ENCODE assay signal across 26 mouse cellular contexts in genomic region chr3:120083171-120083932, GRCm38 (mm10).
DNase-seq lines count a peak whose midpoint lies in the region; ATAC-seq lines count a peak whose summit lies in the region.
"Had no signal": no experiment of that assay in that cellular context is flagged by ENCODE, and none has a peak within 500 bp of the region (broad histone marks: within the 10 kb centered on the region; RNA-seq: fewer than 3 reads in every experiment).

No protein-coding gene starts in this region.

- no peak overlapping the region for H3K4me2 ChIP-seq in forebrain, embryonic 12.5 days
- H3K4me2 ChIP-seq in neural tube, embryonic 13.5 days = no peak overlapping the region
- H3K4me2 ChIP-seq: embryonic facial prominence, embryonic 12.5 days; embryonic facial prominence, embryonic 15.5 days; heart, embryonic 12.5 days; heart, embryonic 15.5 days; hindbrain, embryonic 13.5 days had no signal

- no peaks in the 10 kb centered on the region for H3K4me1 ChIP-seq in forebrain, embryonic 12.5 days
- H3K4me1 ChIP-seq in forebrain, embryonic 10.5 days = peaks cover 10% of the 10 kb centered on the region; the same call in 1 of the 2 replicates
- H3K4me1 ChIP-seq in neural tube, embryonic 13.5 days (replicated peaks) = peaks cover 3% of the 10 kb centered on the region; the same call in 1 of the 2 replicates
- H3K4me1 ChIP-seq: embryonic facial prominence, embryonic 12.5 days; embryonic facial prominence, embryonic 15.5 days; heart, embryonic 12.5 days; heart, embryonic 15.5 days; hindbrain, embryonic 10.5 days had no signal

- H3K4me3 ChIP-seq in forebrain, embryonic 12.5 days (replicated peaks) = no peak overlapping the region
- no peak overlapping the region for H3K4me3 ChIP-seq in forebrain, embryonic 10.5 days
- no peak overlapping the region for H3K4me3 ChIP-seq in neural tube, embryonic 13.5 days
- H3K4me3 ChIP-seq: embryonic facial prominence, embryonic 12.5 days; embryonic facial prominence, embryonic 15.5 days; heart, embryonic 12.5 days; heart, embryonic 15.5 days; hindbrain, embryonic 10.5 days; hindbrain, embryonic 13.5 days had no signal

- WGBS in forebrain, embryonic 12.5 days = 69% methylated on average over 7 of the region's 7 CpGs
- 81% methylated on average over 7 of the region's 7 CpGs for WGBS in forebrain, embryonic 10.5 days
- WGBS in neural tube, embryonic 13.5 days = 80% methylated on average over 7 of the region's 7 CpGs

- no peaks in the 10 kb centered on the region for H3K36me3 ChIP-seq in forebrain, embryonic 12.5 days (replicated peaks)
- no peaks in the 10 kb centered on the region for H3K36me3 ChIP-seq in forebrain, embryonic 10.5 days (replicated peaks)
- no peaks in the 10 kb centered on the region for H3K36me3 ChIP-seq in neural tube, embryonic 13.5 days
- H3K36me3 ChIP-seq: embryonic facial prominence, embryonic 12.5 days; embryonic facial prominence, embryonic 15.5 days; G1E; heart, embryonic 12.5 days; heart, embryonic 15.5 days; hindbrain, embryonic 10.5 days; hindbrain, embryonic 13.5 days had no signal

- DNase-seq in forebrain, embryonic 10.5 days (ENCODE audit: extremely low spot score, low spot score) = no peak
- DNase-seq in neural tube, embryonic 10.5 days (ENCODE audit: extremely low spot score, low spot score) = no peak
- DNase-seq in retina, embryonic 14.5 days (ENCODE audit: low spot score) = peak; percentile 32
- DNase-seq in cerebellum, postnatal 10 days = no peak
- no peak for DNase-seq in heart, adult 9 months (ENCODE audit: low spot score in 2 of 2)
- DNase-seq: adrenal gland, adult 2 months; adrenal gland, postnatal 14 days; B cell, adult 2 months; cerebellum, adult 11-12 months; cerebellum, adult 8-10 months; cerebellum, postnatal 25 days; gastrocnemius, postnatal 10 days; heart, postnatal 10 days; heart, postnatal 36 days; kidney, adult 2 months had no signal

- no peaks in the 10 kb centered on the region for H3K27me3 ChIP-seq in forebrain, embryonic 12.5 days
- H3K27me3 ChIP-seq in forebrain, embryonic 10.5 days (ENCODE audit: poor library complexity, severe bottlenecking) = no peaks in the 10 kb centered on the region
- H3K27me3 ChIP-seq in neural tube, embryonic 13.5 days = no peaks in the 10 kb centered on the region
- H3K27me3 ChIP-seq: CH12.LX; embryonic facial prominence, embryonic 12.5 days; embryonic facial prominence, embryonic 15.5 days; heart, embryonic 12.5 days; heart, embryonic 15.5 days; hindbrain, embryonic 13.5 days had no signal

- peak; percentile 61; the same call in 1 of the 2 replicates for ATAC-seq in forebrain, embryonic 12.5 days (ENCODE audit: low FRiP score)
- ATAC-seq in neural tube, embryonic 13.5 days (ENCODE audit: low read depth) = 0 out of 2 replicates have a peak, but pooled peaks have one; percentile 43
- ATAC-seq: intestine, postnatal 0 days had no signal

- no peak overlapping the region for H3K27ac ChIP-seq in forebrain, embryonic 12.5 days
- no peak overlapping the region for H3K27ac ChIP-seq in forebrain, embryonic 10.5 days
- H3K27ac ChIP-seq in neural tube, embryonic 13.5 days (replicated peaks) = no peak overlapping the region
- H3K27ac ChIP-seq: embryonic facial prominence, embryonic 12.5 days; embryonic facial prominence, embryonic 15.5 days; heart, embryonic 15.5 days; hindbrain, embryonic 10.5 days; hindbrain, embryonic 13.5 days had no signal

- no peak overlapping the region for H3K9ac ChIP-seq in forebrain, embryonic 12.5 days
- no peak overlapping the region for H3K9ac ChIP-seq in neural tube, embryonic 13.5 days
- H3K9ac ChIP-seq: embryonic facial prominence, embryonic 12.5 days; embryonic facial prominence, embryonic 15.5 days; heart, embryonic 12.5 days; heart, embryonic 15.5 days; hindbrain, embryonic 13.5 days had no signal

- H3K9me3 ChIP-seq in forebrain, embryonic 12.5 days = no peaks in the 10 kb centered on the region
- no peaks in the 10 kb centered on the region for H3K9me3 ChIP-seq in forebrain, embryonic 10.5 days
- no peaks in the 10 kb centered on the region for H3K9me3 ChIP-seq in neural tube, embryonic 13.5 days
- H3K9me3 ChIP-seq: embryonic facial prominence, embryonic 12.5 days; embryonic facial prominence, embryonic 15.5 days; heart, embryonic 15.5 days; hindbrain, embryonic 10.5 days; hindbrain, embryonic 13.5 days had no signal
